Mouse (Mus musculus): ENCODE data around the gene Fstl4. TPM values are rescaled to one million over a fixed set of nuclear protein-coding genes. Genes with fewer than 3 reads are reported as not detected.
A peak's percentile ranks its signal among the peaks of the same experiment; 100 is the strongest.

The Fstl4 gene
- polyA plus RNA-seq, 1 experiment from 2014 or later, result 2.6 TPM

DNA sequence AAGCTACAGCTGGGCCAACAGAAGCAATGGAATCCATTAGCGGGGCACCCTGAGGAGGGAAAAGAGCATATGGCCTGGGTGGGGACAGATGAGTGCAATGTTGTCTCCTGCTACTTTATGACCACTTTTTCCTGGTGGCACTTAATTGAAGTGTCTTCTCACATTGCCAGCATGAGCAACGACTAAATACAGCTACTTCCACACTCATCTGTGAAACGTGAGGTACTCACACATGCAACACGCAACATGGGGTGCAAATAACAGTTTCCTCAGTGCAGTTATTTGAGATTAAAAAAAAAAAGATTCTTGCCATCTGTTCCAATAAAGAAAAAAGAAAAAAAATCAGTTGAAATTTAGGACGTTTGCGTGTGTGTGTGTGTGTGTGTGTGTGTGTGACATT, 178.5 kb downstream of the Fstl4 start:
- 0 out of 2 replicates have a peak, but pooled peaks cover 11% of the 10 kb centered on the region for H3K4me1 ChIP-seq (replicated peaks)
- H3K36me3 ChIP-seq, result no peaks in the 10 kb centered on the region
- H3K27me3 ChIP-seq (ENCODE audit: insufficient read depth, poor library complexity, severe bottlenecking), result no peaks in the 10 kb centered on the region
- no peak for DNase-seq (ENCODE audit: low spot score)
- no peak overlapping the region for H3K27ac ChIP-seq
- no peaks in the 10 kb centered on the region for H3K9me3 ChIP-seq
- 91% methylated on average over 6 of the region's 6 CpGs for WGBS
- no peak overlapping the region for H3K4me3 ChIP-seq

DNA sequence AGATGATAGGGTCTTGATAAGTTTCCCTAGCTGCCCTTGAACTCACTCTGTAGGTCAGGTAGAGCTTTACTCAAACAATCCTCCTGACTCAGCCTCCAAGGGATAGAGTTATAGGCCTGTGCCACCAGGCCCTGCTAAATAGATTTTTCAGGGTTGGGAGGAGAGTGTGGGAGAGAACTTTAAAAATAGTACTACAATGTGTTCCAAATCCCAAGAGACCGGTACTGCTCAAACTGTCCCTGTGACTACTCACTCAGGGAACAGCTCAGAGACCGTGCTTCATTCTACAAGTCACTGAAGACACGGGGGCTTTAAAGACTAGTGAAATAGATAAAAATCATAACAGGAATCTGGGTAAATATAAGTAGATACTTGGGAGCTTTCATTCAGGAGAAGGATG, 190.6 kb downstream of the Fstl4 start:
- Histone ChIP-seq H3K27me3 (ENCODE audit: insufficient read depth, poor library complexity, severe bottlenecking) (no peaks in the 10 kb centered on the region), H3K9me3 (no peaks in the 10 kb centered on the region), H3K4me1 (replicated peaks) (peaks cover 11% of the 10 kb centered on the region; the same call in 1 of the 2 replicates), H3K4me3 (no peak overlapping the region), H3K27ac (no peak overlapping the region), H3K36me3 (no peaks in the 10 kb centered on the region)
- no peak for DNase-seq (ENCODE audit: low spot score)
- 90% methylated on average over 3 of the region's 3 CpGs for WGBS

DNA sequence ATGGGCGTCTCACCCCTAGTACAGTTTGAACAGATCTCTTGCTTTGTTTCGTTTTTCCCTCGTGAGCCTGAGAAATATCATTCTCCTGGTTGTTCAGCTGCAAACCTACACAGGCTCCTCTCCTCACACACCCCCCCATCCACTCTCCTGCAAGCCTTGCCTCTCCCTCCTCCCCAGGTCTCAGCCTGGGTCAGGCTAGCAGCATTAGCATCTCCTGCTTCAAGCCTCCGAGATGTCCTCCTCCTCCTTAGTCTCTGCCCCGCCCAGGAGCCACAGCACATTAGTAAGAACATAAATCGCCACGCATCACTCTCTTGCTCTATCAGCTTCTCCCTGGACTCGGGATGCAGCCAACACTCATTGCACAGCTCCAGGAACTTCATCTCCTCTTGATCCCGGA, 204.4 kb downstream of the Fstl4 start:
- DNase-seq (ENCODE audit: low spot score), result no peak
- WGBS, result 79% methylated on average over 9 of the region's 9 CpGs
- no peaks in the 10 kb centered on the region for H3K27me3 ChIP-seq (ENCODE audit: insufficient read depth, poor library complexity, severe bottlenecking)

GRCm38 (mm10) chr11:52970396-52970795, 206.0 kb downstream of the Fstl4 start:
- Histone ChIP-seq H3K9me3 (no peaks in the 10 kb centered on the region), H3K4me1 (replicated peaks) (no peaks in the 10 kb centered on the region; the same call in 1 of the 2 replicates), H3K4me3 (no peak overlapping the region), H3K36me3 (no peaks in the 10 kb centered on the region), H3K27me3 (ENCODE audit: insufficient read depth, poor library complexity, severe bottlenecking) (no peaks in the 10 kb centered on the region), H3K27ac (no peak overlapping the region)
- no peak for DNase-seq (ENCODE audit: low spot score)
- 81% methylated on average over 6 of the region's 6 CpGs for WGBS

More for the DNA sequence above, 204.4 kb downstream of the Fstl4 start:
- H3K27ac ChIP-seq, result no peak overlapping the region
- H3K9me3 ChIP-seq, result no peaks in the 10 kb centered on the region
- H3K36me3 ChIP-seq, result no peaks in the 10 kb centered on the region
- H3K4me1 ChIP-seq (replicated peaks), result no peaks in the 10 kb centered on the region; the same call in 1 of the 2 replicates
- H3K4me3 ChIP-seq, result no peak overlapping the region

DNA sequence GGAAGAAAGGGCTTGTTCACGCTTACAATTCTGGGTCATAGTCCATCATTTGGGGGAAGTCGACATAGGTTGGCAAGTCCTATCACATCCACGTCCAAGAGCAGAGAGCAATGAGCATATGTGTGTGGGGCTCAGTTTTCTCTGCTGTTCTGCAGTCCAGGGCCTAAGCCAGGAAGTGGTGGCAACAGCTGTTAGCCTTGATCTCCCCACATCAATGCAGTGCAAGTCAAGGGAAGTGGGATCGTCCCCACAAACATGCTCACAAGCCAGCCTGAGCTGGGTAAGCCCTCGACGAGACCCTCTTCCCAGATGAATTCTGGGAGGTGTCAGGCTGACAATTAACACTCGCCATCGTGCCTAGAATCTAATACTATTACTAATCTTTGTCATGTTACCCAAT, 222.6 kb downstream of the Fstl4 start:
- H3K4me1 ChIP-seq (replicated peaks), result no peaks in the 10 kb centered on the region
- peaks cover 3% of the 10 kb centered on the region; the same call in 1 of the 2 replicates for H3K9me3 ChIP-seq
- no peak overlapping the region for H3K27ac ChIP-seq
- H3K27me3 ChIP-seq (ENCODE audit: insufficient read depth, poor library complexity, severe bottlenecking), result no peaks in the 10 kb centered on the region
- 88% methylated on average over 8 of the region's 8 CpGs for whole genome bisulfite sequencing
- no peak for DNase-seq (ENCODE audit: low spot score)
- H3K4me3 ChIP-seq, result no peak overlapping the region
- H3K36me3 ChIP-seq, result no peaks in the 10 kb centered on the region

GRCm38 (mm10) chr11:52994688-52995087, 230.3 kb downstream of the Fstl4 start:
- no peak overlapping the region for H3K27ac ChIP-seq
- H3K4me1 ChIP-seq (replicated peaks), result no peaks in the 10 kb centered on the region
- H3K9me3 ChIP-seq, result no peaks in the 10 kb centered on the region; the same call in 1 of the 2 replicates
- no peak for DNase-seq (ENCODE audit: low spot score)
- H3K27me3 ChIP-seq (ENCODE audit: insufficient read depth, poor library complexity, severe bottlenecking), result no peaks in the 10 kb centered on the region
- no peaks in the 10 kb centered on the region for H3K36me3 ChIP-seq
- WGBS, result 89% methylated on average over 5 of the region's 5 CpGs
- no peak overlapping the region for H3K4me3 ChIP-seq

- WGBS, result 84% methylated on average over 16 of the region's 16 CpGs
- Histone ChIP-seq H3K9me3 (no peaks in the 10 kb centered on the region; the same call in 1 of the 2 replicates), H3K27ac (no peak overlapping the region), H3K36me3 (no peaks in the 10 kb centered on the region), H3K4me3 (no peak overlapping the region), H3K27me3 (ENCODE audit: insufficient read depth, poor library complexity, severe bottlenecking) (no peaks in the 10 kb centered on the region), H3K4me1 (replicated peaks) (no peaks in the 10 kb centered on the region)
- no peak for DNase-seq (ENCODE audit: low spot score)
These were observed 232.1 kb downstream of the Fstl4 start for GRCm38 (mm10) chr11:52996434-52997093.

GRCm38 (mm10) chr11:52997421-52997820, 233.0 kb downstream of the Fstl4 start:
- 35% methylated on average over 4 of the region's 4 CpGs for WGBS
- Histone ChIP-seq H3K9me3 (no peaks in the 10 kb centered on the region; the same call in 1 of the 2 replicates), H3K4me3 (no peak overlapping the region), H3K4me1 (replicated peaks) (no peaks in the 10 kb centered on the region), H3K27ac (0 out of 2 replicates have a peak overlapping the region, but pooled peaks have one; percentile 8), H3K27me3 (ENCODE audit: insufficient read depth, poor library complexity, severe bottlenecking) (no peaks in the 10 kb centered on the region), H3K36me3 (no peaks in the 10 kb centered on the region)
- DNase-seq (ENCODE audit: low spot score), result no peak

GRCm38 (mm10) chr11:53000226-53000625, 235.8 kb downstream of the Fstl4 start:
- Histone ChIP-seq H3K27me3 (ENCODE audit: insufficient read depth, poor library complexity, severe bottlenecking) (no peaks in the 10 kb centered on the region), H3K4me1 (replicated peaks) (no peaks in the 10 kb centered on the region), H3K9me3 (no peaks in the 10 kb centered on the region; the same call in 1 of the 2 replicates), H3K27ac (no peak overlapping the region), H3K36me3 (no peaks in the 10 kb centered on the region), H3K4me3 (no peak overlapping the region)
- DNase-seq (ENCODE audit: low spot score), result no peak
- WGBS, result 88% methylated on average over 11 of the region's 11 CpGs

DNA sequence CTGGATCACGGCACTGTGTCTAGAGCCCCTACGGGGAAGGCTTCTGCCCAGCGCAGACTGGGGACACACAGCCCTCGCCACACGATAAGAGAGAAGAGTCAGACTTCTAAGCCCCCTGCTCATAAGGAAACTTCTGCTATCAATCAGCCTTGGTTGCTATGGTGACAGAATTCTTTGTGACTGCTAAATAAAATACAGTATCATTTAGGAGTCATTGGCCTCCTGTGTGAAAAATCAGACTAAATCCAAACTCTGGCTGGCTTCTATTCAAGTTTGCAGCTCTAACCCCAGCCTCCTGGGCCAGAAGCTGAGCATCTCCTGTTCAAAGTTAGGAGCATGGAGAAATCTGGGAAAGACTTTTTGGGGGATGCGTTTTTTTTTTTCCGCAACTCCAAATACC, 238.9 kb downstream of the Fstl4 start:
- Histone ChIP-seq H3K4me1 (replicated peaks) (no peaks in the 10 kb centered on the region), H3K27me3 (ENCODE audit: insufficient read depth, poor library complexity, severe bottlenecking) (no peaks in the 10 kb centered on the region), H3K4me3 (no peak overlapping the region), H3K27ac (no peak overlapping the region), H3K9me3 (no peaks in the 10 kb centered on the region; the same call in 1 of the 2 replicates), H3K36me3 (no peaks in the 10 kb centered on the region)
- no peak for DNase-seq (ENCODE audit: low spot score)
- WGBS, result 75% methylated on average over 7 of the region's 7 CpGs

DNA sequence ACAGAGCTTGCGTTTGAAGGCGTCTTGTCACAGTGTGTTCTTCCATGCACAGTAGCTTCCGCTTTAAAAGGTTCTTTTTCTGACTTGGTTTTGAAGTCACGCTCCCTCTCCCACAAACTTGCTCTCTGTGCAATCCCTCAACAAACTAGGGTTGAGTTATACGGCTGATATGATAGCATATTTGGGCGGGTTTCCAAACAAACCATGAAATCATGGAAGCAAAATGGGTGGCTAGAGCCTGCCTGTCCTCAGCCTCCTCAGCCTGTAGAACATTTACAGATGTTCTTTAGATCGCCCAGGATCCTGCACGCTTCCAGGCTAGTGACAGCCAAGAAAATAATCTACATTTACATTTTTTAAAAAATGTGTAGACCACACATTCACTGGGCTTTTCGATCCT, 239.4 kb downstream of the Fstl4 start:
- Histone ChIP-seq H3K36me3 (no peaks in the 10 kb centered on the region), H3K4me3 (no peak overlapping the region), H3K4me1 (replicated peaks) (peaks cover 2% of the 10 kb centered on the region; the same call in 1 of the 2 replicates), H3K9me3 (no peaks in the 10 kb centered on the region; the same call in 1 of the 2 replicates), H3K27me3 (ENCODE audit: insufficient read depth, poor library complexity, severe bottlenecking) (no peaks in the 10 kb centered on the region), H3K27ac (no peak overlapping the region)
- no peak for DNase-seq (ENCODE audit: low spot score)
- 91% methylated on average over 9 of the region's 9 CpGs for WGBS

GRCm38 (mm10) chr11:53009597-53009996, 245.2 kb downstream of the Fstl4 start:
- Histone ChIP-seq H3K4me1 (replicated peaks) (peaks cover 7% of the 10 kb centered on the region; the same call in 1 of the 2 replicates), H3K36me3 (no peaks in the 10 kb centered on the region), H3K4me3 (no peak overlapping the region), H3K9me3 (no peaks in the 10 kb centered on the region), H3K27me3 (ENCODE audit: insufficient read depth, poor library complexity, severe bottlenecking) (no peaks in the 10 kb centered on the region), H3K27ac (no peak overlapping the region)
- WGBS, result 62% methylated on average over 7 of the region's 7 CpGs
- DNase-seq (ENCODE audit: low spot score), result no peak

DNA sequence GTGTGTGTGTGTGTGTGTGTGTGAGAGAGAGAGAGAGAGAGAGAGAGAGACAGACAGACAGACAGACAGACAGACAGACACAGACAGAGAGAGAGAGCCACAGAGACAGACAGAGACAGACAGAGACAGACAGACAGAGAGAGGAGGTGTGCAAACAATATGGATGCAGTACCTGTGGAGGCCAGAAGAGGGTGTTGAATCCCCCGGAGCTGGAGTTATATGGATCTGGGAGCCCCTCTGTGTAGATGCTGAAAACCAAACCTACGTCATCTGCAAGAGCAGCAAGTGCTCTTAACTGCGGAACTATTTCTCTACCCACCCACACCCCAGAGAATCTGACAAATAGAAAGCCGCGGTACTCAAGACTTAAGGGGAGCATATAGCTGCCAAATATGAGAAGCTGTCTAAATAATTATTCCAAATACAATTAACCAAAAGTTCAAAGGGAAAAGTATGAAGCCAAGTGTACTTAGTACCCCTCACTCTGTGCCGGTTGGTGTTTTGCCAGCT, 247.6 kb downstream of the Fstl4 start:
- Histone ChIP-seq H3K27ac (no peak overlapping the region), H3K36me3 (no peaks in the 10 kb centered on the region), H3K4me3 (no peak overlapping the region), H3K9me3 (no peaks in the 10 kb centered on the region), H3K4me1 (replicated peaks) (peaks cover 7% of the 10 kb centered on the region; the same call in 1 of the 2 replicates), H3K27me3 (ENCODE audit: insufficient read depth, poor library complexity, severe bottlenecking) (no peaks in the 10 kb centered on the region)
- DNase-seq (ENCODE audit: low spot score), result no peak
- WGBS, result 81% methylated on average over 6 of the region's 6 CpGs
